Mouse (Mus musculus) E14TG2a.4 (cell line): ENCODE measurements around the gene Bpifb2.

Experiments used
- CTCF ChIP-seq: conservative IDR thresholded peaks from 2 replicates; pipeline ENCODE4 v1.5.1; 2014; ENCODE audit warnings: low read length
- NANOG ChIP-seq: IDR thresholded peaks from 2 replicates; pipeline ENCODE4 v1.6.1; 2014; ENCODE audit warnings: borderline replicate concordance, low read length, mixed read lengths

- TF ChIP-seq NANOG (peak; percentile 66; the same call in 1 of the 2 replicates), CTCF (no peak)
These were observed 26.5 kb upstream of the Bpifb2 start for GRCm38 (mm10) chr2:153848389-153848788.
